Mouse (Mus musculus) bone marrow, adult 2 months (tissue): ENCODE results near the gene Tecpr1. TPM values are rescaled to one million over a fixed set of nuclear protein-coding genes. Genes with fewer than 3 reads are reported as not detected.

ENCODE experiments used
- H3K27ac ChIP-seq: fragments of 200-500 bp; 2 replicates; pipeline ENCODE4 v1.5.1; 2012; ENCODE audit warnings: low read depth, mild to moderate bottlenecking, control low read depth, inconsistent platforms, low read length; ENCODE audit not compliant: control insufficient read depth, poor library complexity, insufficient read depth
- H3K4me1 ChIP-seq: fragments of 200-500 bp; 2 replicates; pipeline ENCODE4 v1.6.1; 2011; ENCODE audit warnings: low read length; ENCODE audit not compliant: control insufficient read depth, insufficient read depth
- H3K4me3 ChIP-seq: fragments of 200-500 bp; replicated peaks from 2 replicates; pipeline ENCODE3; 2011; ENCODE audit warnings: mild to moderate bottlenecking, low read depth, low read length, control low read depth; ENCODE audit not compliant: control insufficient read depth
- CTCF ChIP-seq: fragments of 200-500 bp; IDR thresholded peaks from 2 replicates; pipeline ENCODE4 v1.5.1; 2011; ENCODE audit warnings: low read length, control low read depth; ENCODE audit not compliant: control insufficient read depth, insufficient read depth
- POLR2A ChIP-seq: fragments of 200-500 bp; IDR thresholded peaks from 2 replicates; pipeline ENCODE4 v1.6.1; 2011; ENCODE audit warnings: low read depth, mild to moderate bottlenecking, control low read depth, low read length, borderline replicate concordance; ENCODE audit not compliant: control insufficient read depth
- WGBS: fragments of 180-500 bp; shearing (Covaris S2); methylation state at CpG from one replicate; pipeline ENCODE4 v1.1.7; 2018; 5-methylcytosine and 5-hydroxymethylcytosine counted together
- polyA plus RNA-seq: library from polyadenylated mRNA; stranded (reverse); fragments of >200 nt; gene quantifications from 2 replicates; pipeline ENCODE4 v1.2.4, GENCODE M21; 2011; ENCODE audit warnings: low replicate concordance; ENCODE audit not compliant: missing spikeins, insufficient read depth, insufficient read length

Gene Tecpr1
- polyA plus RNA-seq, 1 experiment, result 11.9 TPM

- TF ChIP-seq CTCF (no peak), POLR2A (no peak)
- Histone ChIP-seq H3K4me1 (0 out of 2 replicates have a peak, but pooled peaks cover 2% of the 10 kb centered on the region), H3K4me3 (no peak overlapping the region), H3K27ac (no peak overlapping the region)
- WGBS, result 87% methylated on average over 5 of the region's 5 CpGs
These were observed 38.4 kb upstream of the Tecpr1 start for GRCm38 (mm10) chr5:144261829-144262228.

- Histone ChIP-seq H3K4me1 (peaks cover 2% of the 10 kb centered on the region; the same call in 1 of the 2 replicates), H3K27ac (no peak overlapping the region), H3K4me3 (no peak overlapping the region)
- 85% methylated on average over 9 of the region's 9 CpGs for WGBS
- no peak for TF ChIP-seq CTCF
- no peak for TF ChIP-seq POLR2A
These were observed 37.9 kb upstream of the Tecpr1 start for GRCm38 (mm10) chr5:144261309-144261708.

DNA sequence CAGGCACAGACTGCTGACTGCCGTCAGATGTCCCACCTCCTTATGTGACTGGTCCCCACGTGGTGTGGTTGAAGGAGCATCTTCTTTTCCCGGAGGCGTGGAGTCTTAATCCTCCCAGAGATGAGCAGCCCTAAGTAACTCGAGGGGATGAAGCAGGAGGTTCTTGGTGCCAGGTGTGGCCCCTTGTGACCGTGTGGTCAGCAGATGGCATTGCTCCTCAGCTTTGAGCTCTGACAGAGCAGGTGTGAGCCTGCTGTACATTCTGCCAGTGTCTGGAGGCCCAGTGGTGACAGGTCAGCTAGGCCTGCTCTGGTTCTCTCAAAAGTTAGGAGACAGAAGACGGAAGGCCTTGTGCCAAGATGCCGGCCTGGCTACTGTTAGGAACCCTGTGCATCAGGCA, 37.0 kb upstream of the Tecpr1 start:
- 85% methylated on average over 8 of the region's 8 CpGs for WGBS
- TF ChIP-seq POLR2A (no peak), CTCF (no peak)
- Histone ChIP-seq H3K4me1 (peaks cover 2% of the 10 kb centered on the region; the same call in 1 of the 2 replicates), H3K4me3 (no peak overlapping the region), H3K27ac (no peak overlapping the region)

DNA sequence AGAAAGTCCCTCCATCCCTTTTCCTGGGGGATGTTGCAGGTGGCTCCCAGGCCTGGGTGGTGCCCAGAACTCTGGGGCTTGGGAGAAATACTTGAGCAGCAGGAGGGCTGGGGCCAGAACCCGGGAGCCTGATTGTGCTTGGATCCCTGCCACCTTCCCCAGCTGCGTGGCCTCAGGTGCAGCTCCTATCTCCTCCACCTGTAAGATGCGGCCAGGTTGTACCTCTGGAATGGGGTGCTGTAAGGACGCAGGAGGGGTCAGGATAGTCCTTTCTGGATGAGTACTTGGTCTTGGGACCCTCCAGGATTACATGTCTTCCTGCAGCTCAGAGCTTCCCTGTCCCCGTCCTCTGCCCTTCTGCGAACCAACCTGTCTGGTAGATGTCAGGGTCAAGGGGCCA, 35.8 kb upstream of the Tecpr1 start:
- TF ChIP-seq POLR2A (no peak), CTCF (no peak)
- WGBS, result 83% methylated on average over 6 of the region's 6 CpGs
- Histone ChIP-seq H3K27ac (no peak overlapping the region), H3K4me3 (no peak overlapping the region), H3K4me1 (peaks cover 2% of the 10 kb centered on the region)

- WGBS, result 60% methylated on average over 2 of the region's 2 CpGs
- no peak for TF ChIP-seq CTCF
- TF ChIP-seq POLR2A, result no peak
These were observed 35.3 kb upstream of the Tecpr1 start for GRCm38 (mm10) chr5:144258687-144259086.

DNA sequence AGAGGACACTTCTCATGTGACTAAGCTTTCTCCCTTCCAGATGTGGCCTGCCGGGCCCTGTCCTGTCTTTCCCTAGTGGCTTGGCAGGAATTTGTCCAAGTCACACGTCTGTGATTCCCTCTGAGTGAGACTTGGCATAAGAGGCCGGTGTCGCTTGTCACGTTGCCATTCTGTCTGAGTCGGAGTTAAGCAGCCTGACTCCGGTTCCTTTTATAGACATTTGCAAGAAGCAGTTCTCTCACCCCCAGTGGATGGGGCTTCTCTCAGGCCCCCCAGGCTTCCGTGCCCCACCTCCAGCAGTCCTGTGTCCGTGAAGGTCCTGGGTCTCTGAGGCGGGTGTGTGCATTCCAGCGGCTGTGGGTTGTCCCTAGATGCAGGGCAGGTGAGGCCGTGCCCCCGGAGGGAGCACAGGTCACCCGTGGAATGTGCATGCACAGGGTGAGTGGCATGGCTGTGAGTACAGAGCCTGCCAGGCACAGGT, 34.8 kb upstream of the Tecpr1 start:
- WGBS, result 87% methylated on average over 14 of the region's 14 CpGs
- peaks cover 4% of the 10 kb centered on the region for H3K4me1 ChIP-seq
- no peak overlapping the region for H3K4me3 ChIP-seq
- no peak for TF ChIP-seq POLR2A
- no peak for TF ChIP-seq CTCF
- no peak overlapping the region for H3K27ac ChIP-seq

More at GRCm38 (mm10) chr5:144258687-144259086, 35.3 kb upstream of the Tecpr1 start:
- Histone ChIP-seq H3K4me1 (peaks cover 4% of the 10 kb centered on the region), H3K4me3 (no peak overlapping the region), H3K27ac (no peak overlapping the region)

DNA sequence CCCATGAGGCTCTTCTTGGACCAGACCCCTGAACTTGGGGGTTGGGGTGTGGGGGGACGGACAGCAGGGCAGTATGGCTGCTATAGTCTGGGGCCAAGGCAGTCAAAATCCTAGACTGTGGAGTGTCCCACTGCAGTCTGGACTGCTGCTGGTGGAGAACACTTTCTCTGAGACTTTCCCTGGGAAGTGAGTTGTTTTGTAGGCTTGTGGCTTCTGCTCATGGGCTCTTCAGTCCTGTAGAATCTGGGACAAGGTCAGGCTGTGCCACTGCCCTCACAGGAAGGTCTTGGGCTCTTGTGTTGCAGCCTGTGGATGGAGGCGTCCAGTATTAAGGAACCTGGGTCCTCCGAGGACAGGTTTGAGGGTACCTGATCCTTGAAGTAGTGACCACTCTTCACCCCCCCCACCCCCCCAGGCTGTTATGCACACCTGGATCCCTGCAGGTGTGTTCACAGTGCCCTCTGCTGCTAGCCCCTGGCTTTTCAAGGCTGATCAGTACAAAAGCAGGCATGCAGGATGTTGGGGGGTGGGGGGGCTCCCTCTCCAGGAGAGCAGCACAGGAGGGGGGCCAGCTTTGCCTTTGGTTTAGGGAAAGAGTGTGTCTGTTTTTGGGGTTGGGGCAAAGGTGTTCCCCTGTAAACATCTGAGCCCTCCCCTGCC, 34.2 kb upstream of the Tecpr1 start:
- Histone ChIP-seq H3K27ac (no peak overlapping the region), H3K4me3 (no peak overlapping the region), H3K4me1 (peaks cover 4% of the 10 kb centered on the region)
- no peak for TF ChIP-seq CTCF
- WGBS, result 72% methylated on average over 3 of the region's 3 CpGs

DNA sequence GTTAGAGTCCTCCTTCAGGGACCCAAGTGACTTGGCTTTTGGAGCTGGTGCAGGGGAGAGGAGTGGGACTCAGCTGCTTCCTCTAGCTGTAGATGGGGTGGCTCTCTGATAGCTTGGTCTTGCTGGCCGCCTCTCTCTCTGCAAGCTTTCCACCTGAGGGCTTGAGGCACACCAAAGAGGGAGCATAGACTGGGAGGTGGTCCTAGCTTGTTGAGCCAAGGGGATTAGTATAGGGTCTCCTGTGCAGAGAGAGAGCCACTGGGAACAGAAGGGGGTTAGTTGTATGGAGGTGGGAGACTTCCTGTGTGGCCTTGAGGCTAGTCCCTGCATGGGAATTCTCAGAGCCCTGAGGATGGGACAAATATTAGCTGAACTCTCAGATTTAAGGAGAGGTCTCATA, 33.5 kb upstream of the Tecpr1 start:
- WGBS, result 25% methylated on average over 1 of the region's 1 CpGs
- peak overlapping the region; percentile 38 for H3K4me3 ChIP-seq
- H3K27ac ChIP-seq, result peak overlapping the region; percentile 73
- H3K4me1 ChIP-seq, result peaks cover 4% of the 10 kb centered on the region
- no peak for TF ChIP-seq CTCF
- TF ChIP-seq POLR2A, result no peak

- TF ChIP-seq POLR2A, result no peak
- no peak for TF ChIP-seq CTCF
- Histone ChIP-seq H3K4me1 (peaks cover 4% of the 10 kb centered on the region), H3K4me3 (peak overlapping the region; percentile 79), H3K27ac (peak overlapping the region; percentile 73)
- WGBS, result 9% methylated on average over 7 of the region's 7 CpGs
These were observed 33.1 kb upstream of the Tecpr1 start for GRCm38 (mm10) chr5:144256541-144256870.
